Mouse (Mus musculus) cerebellum, adult 2 months (tissue): ENCODE measurements around the gene Tnfrsf22. TPM values are rescaled to one million over a fixed set of nuclear protein-coding genes. Genes with fewer than 3 reads are reported as not detected.

ENCODE experiments used
- DNase-seq, 2 experiments: peaks; one replicate each; pipeline ENCODE4 v3.0.0; 2021
- H3K27ac ChIP-seq: fragments of 200-500 bp; 2 replicates; pipeline ENCODE4 v1.5.1; 2012; ENCODE audit warnings: low read length, control low read depth, inconsistent platforms; ENCODE audit not compliant: insufficient read depth
- H3K27me3 ChIP-seq: fragments of 200-500 bp; 2 replicates; pipeline ENCODE4 v1.6.1; 2012; ENCODE audit warnings: inconsistent platforms, mild to moderate bottlenecking, low read length, moderate library complexity; ENCODE audit not compliant: control insufficient read depth, insufficient read depth
- H3K4me1 ChIP-seq: fragments of 200-500 bp; 2 replicates; pipeline ENCODE4 v1.6.1; 2011; ENCODE audit warnings: low read length; ENCODE audit not compliant: control insufficient read depth, insufficient read depth
- H3K4me3 ChIP-seq: fragments of 200-500 bp; replicated peaks from 2 replicates; pipeline ENCODE3; 2011; ENCODE audit warnings: mild to moderate bottlenecking, low read depth, low read length, control low read depth; ENCODE audit not compliant: insufficient read depth
- CTCF ChIP-seq: fragments of 200-500 bp; IDR thresholded peaks from 2 replicates; pipeline ENCODE4 v1.5.1; 2011; ENCODE audit warnings: low read depth, mild to moderate bottlenecking, control low read depth, low read length, moderate library complexity, borderline replicate concordance; ENCODE audit not compliant: insufficient read depth
- POLR2A ChIP-seq: fragments of 200-500 bp; IDR thresholded peaks from 2 replicates; pipeline ENCODE4 v1.6.1; 2011; ENCODE audit warnings: low read length, control low read depth, borderline replicate concordance; ENCODE audit not compliant: insufficient read depth
- WGBS: fragments of 180-500 bp; shearing (Covaris S2); methylation state at CpG from one replicate; pipeline ENCODE4 v1.1.7; 2018; 5-methylcytosine and 5-hydroxymethylcytosine counted together
- polyA plus RNA-seq: library from polyadenylated mRNA; depleted of rRNA; stranded (reverse); fragments of >200 nt; gene quantifications from 2 replicates; pipeline ENCODE4 v1.2.3, GENCODE M21; 2012

The Tnfrsf22 gene
- polyA plus RNA-seq, 1 experiment, result 3.8 TPM

DNA sequence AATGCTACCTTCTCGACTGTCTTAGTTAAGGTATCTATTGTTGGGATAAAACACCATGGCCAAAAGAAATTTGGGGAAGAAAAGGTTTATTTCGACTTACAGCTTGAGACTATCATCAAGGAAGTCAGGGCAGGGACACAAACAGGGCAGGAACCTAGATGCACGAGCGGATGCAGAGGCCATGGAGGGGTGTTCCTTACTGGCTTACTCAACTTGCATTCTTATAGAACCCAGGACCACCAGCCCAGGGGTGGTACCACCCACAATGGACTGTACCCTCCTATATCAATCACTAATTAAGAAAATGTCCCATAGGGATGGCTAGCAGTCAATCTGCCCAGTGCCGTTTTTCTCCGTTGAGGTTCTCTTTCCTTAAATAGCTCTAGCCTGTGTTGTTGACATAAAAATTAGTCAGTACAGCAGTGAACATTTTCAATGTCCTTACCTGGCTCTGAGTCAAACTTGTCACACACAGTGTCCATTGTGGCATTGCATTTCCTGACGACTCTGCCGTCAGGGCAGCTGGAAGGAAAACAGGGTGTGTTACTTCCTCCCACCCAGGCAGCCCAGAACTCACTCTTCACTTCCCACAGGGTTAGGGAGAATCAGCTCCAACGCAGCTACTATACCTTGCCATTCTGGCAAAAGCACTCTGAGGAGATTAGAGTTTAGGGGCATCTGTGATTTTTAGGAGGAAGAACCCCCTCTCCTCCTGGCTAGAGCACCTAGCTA lies 34.9 kb downstream of the Tnfrsf22 start:
- WGBS, result 56% methylated on average over 9 of the region's 9 CpGs
- no peak for TF ChIP-seq POLR2A
- no peak for TF ChIP-seq CTCF
- no peaks in the 10 kb centered on the region for H3K27me3 ChIP-seq
- no peaks in the 10 kb centered on the region for H3K4me1 ChIP-seq
- DNase-seq, result no peak
- no peak overlapping the region for H3K4me3 ChIP-seq
- H3K27ac ChIP-seq, result no peak overlapping the region

DNA sequence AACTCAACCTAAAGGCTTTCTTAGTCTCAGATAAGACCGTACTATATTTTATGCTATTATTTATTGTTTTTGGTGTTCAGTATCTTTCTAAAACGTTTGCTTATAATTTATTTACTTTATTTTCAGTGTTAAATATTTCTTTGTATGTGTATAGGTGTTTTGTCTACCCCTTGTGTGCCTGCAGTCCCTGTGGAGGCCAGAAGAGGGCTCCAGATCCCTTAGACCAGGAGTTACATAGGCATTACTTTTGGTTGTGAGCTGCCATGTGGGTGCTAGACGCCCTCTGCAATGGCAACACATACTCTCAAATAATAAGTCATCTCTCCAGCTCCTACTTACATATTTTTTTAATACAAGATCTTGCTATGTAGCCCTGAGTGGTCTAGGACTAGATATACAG lies 37.2 kb downstream of the Tnfrsf22 start:
- 61% methylated on average over 3 of the region's 3 CpGs for WGBS
- Histone ChIP-seq H3K27me3 (no peaks in the 10 kb centered on the region), H3K4me1 (no peaks in the 10 kb centered on the region), H3K27ac (no peak overlapping the region), H3K4me3 (no peak overlapping the region)
- no peak for DNase-seq
- TF ChIP-seq CTCF (no peak), POLR2A (no peak)

DNA sequence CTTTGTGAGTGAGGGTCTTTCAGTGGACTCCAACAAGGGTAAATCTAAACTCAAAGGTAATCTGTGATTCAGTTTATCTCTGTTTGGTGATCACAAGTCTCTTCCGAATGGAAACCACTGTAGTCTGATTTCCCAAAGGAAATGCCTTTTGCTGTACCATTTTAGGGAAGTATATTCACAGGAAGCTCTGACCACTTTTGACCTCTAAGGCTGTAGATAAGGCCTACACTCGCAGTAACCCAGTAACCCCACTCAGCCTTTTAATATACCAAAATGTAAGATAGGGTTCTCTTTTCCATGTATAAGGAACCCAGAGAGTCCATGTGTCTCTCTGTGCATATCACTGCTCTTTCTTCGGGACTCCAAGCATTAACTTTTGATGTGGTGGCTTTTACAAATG lies 44.1 kb downstream of the Tnfrsf22 start:
- TF ChIP-seq POLR2A (no peak), CTCF (no peak)
- WGBS, result 92% methylated on average over 3 of the region's 3 CpGs
- H3K27ac ChIP-seq, result no peak overlapping the region
- no peaks in the 10 kb centered on the region for H3K27me3 ChIP-seq
- DNase-seq, result no peak
- no peaks in the 10 kb centered on the region for H3K4me1 ChIP-seq
- no peak overlapping the region for H3K4me3 ChIP-seq

DNA sequence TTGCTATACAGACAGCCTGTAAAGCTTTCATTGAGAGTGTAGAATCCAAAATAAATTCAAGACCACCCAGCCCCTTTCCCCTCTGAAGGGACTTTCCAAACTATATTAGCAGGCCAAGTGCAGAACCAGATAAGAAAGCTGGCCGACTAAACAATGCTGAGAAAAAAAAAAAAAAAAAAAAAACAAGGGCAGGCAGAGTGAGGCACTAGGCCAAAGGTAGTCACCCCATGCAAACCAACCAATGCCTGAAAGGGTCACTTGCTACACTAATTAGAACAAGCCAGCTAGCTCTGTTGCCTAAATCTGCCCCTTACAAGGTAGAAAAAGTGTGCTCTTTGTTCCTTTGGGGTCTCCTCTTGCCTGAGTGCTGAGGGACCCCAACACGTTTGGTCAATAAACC lies 44.6 kb downstream of the Tnfrsf22 start:
- Histone ChIP-seq H3K4me3 (no peak overlapping the region), H3K27ac (no peak overlapping the region), H3K4me1 (no peaks in the 10 kb centered on the region), H3K27me3 (no peaks in the 10 kb centered on the region)
- DNase-seq, result no peak
- 79% methylated on average over 2 of the region's 2 CpGs for WGBS
- TF ChIP-seq CTCF, result no peak
- TF ChIP-seq POLR2A, result no peak

DNA sequence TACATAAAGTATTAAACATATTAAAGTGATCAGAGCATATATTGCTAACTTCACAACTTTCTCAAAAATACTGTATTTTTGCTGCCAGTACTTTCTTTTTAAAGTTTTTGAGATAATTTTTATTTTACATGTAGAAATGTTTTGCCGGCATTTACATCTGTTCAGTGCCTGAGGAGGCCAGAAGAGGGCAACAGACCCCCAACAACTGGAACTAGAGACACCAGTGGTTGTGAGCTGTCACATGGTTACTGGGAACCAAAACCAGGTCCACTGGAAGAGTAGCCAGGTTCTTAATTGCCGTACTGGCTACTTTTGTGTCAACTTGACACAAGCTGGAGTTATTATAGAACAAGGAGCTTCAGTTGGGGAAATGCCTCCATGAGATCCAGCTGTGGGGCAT lies 47.8 kb downstream of the Tnfrsf22 start:
- DNase-seq, result no peak
- WGBS, result 75% methylated on average over 2 of the region's 2 CpGs
- TF ChIP-seq CTCF (no peak), POLR2A (no peak)

DNA sequence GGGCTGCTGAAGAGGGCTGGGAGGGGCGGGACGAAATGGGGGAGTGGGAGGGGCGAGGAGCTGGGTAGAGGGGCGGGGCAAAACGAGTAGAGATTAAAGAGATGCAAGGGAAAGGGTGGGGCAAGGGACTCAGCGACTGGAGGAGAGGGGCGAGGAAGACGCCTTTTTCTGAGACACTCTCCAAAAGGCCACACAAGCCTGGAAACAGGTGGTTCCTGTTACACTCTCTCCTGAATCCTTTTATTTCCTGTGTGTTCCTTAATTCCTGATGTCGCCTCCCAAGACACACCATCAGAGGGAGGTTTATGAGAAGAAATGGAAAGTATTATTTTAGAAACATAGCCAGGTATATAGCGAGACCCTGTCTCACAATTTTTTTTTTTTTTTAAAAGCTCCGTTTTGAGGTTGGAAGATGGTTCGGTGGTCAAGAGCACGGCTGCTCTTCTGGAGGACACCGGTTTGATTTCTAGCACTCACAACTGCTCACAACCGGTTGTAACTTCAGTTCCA lies 49.2 kb downstream of the Tnfrsf22 start:
- no peaks in the 10 kb centered on the region for H3K27me3 ChIP-seq
- TF ChIP-seq POLR2A (no peak), CTCF (no peak)
- WGBS, result 7% methylated on average over 15 of the region's 15 CpGs
- H3K27ac ChIP-seq, result no peak overlapping the region
- DNase-seq, result no peak
- H3K4me1 ChIP-seq, result peaks cover 12% of the 10 kb centered on the region
- peak overlapping the region; percentile 95 for H3K4me3 ChIP-seq

More for the DNA sequence above, 47.8 kb downstream of the Tnfrsf22 start:
- no peaks in the 10 kb centered on the region for H3K27me3 ChIP-seq
- H3K4me3 ChIP-seq, result no peak overlapping the region
- H3K27ac ChIP-seq, result no peak overlapping the region
- peaks cover 8% of the 10 kb centered on the region for H3K4me1 ChIP-seq

DNA sequence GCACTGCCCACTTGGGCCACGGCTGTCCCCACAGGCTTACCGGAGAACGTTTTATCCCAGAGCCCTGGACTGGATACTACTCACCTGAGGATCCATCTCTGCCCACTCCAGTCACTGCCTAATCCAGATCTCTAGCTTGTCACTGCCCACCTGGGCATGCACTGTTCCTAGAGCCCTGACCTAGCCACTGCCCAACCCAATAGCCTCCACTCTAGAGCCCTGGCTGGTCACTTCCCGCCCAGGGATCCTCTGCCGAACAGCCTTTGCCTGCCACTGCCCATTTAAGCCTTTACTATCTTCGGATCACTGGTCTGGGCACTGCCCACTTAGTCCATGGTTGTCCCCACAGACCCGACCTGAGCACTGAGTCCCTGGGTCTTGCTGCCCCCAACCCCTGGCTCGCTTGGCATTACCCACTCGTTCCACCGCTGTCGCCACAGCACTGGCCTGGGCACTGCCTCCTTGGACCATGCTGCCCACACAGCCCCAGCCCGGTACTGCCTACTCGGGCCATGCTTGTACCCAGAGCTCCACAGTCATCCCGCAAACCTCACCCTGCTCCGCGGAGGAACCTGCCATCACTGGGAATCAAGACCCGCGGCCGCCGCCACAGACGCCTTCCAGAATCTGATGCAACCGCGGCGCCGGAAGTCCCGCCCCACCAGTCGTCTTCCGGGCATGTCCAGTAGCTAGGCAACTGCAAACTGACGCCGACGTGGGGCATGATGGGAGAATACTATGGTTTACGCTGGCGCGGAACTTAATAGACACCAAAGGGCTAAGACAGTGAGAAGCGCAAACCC lies 49.8 kb downstream of the Tnfrsf22 start, which contains the start of gene Cars:
Gene Cars, minus strand, starts transcription at position 663 of the 803 bp plus-strand sequence.
- H3K27ac ChIP-seq, result peak within 1 kb of the TSS; percentile 59
- under 1% methylated on average over 35 of the region's 35 CpGs for WGBS
- peak; percentile 92 for DNase-seq
- peaks cover 12% of the 10 kb centered on the region for H3K4me1 ChIP-seq
- H3K4me3 ChIP-seq, result peak within 1 kb of the TSS; percentile 95
- TF ChIP-seq POLR2A (peak; percentile 69; the same call in 1 of the 2 replicates), CTCF (no peak)
- no peaks in the 10 kb centered on the region for H3K27me3 ChIP-seq
